Mouse (Mus musculus) heart, postnatal 36 days (tissue): ENCODE data around the gene Clcnka. TPM values are rescaled to one million over a fixed set of nuclear protein-coding genes. Genes with fewer than 3 reads are reported as not detected.
A peak's percentile ranks its signal among the peaks of the same experiment; 100 is the strongest.

Experiments
- DNase-seq, 2 experiments: peaks; one replicate each; pipeline ENCODE4 v3.0.0; 2021 to 2022
- intact Hi-C: fragments of 180-260 bp; cut with DNase I; formaldehyde crosslinking; loops from one replicate; pipeline ENCODE4 v1.15.1; 2025
- total RNA-seq, 2 experiments: library from RNA; stranded (reverse); gene quantifications; 2 replicates each; pipeline ENCODE4 v1.2.3; 2021

The Clcnka gene
- total RNA-seq, 2 experiments from 2014 or later, result not detected

GRCm38 (mm10) chr4:141423288-141423687 is 24.8 kb upstream of the Clcnka start:
- intact Hi-C loops, result no loop called here
- DNase-seq, result peak; percentile 49 to 63

GRCm38 (mm10) chr4:141422841-141423240 is 24.3 kb upstream of the Clcnka start:
- no peak for DNase-seq

DNA sequence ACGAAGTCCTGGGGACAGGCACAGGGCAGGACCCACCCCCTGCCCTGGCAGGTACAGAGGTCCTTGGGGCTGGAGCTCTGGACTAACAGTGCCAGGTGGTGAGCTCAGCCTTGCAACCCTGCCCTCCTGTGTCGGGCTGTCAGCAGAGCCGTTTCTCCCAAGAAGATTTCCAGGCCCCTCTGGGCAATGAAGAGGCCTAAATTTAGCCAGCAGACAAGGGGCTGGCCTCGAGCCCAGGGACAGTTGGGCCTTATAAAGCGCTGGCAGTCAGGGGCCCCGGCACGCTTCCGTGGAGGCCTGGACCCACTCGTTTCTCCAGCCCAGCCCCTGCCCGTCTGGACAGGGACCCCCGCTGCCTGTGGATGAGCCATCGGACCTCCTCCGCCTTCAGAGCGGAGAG is 22.9 kb upstream of the Clcnka start:
- intact Hi-C loops, result no loop called here
- DNase-seq, result peak; percentile 82 to 85

More at GRCm38 (mm10) chr4:141422841-141423240, 24.3 kb upstream of the Clcnka start:
- intact Hi-C loops, result no loop called here

DNA sequence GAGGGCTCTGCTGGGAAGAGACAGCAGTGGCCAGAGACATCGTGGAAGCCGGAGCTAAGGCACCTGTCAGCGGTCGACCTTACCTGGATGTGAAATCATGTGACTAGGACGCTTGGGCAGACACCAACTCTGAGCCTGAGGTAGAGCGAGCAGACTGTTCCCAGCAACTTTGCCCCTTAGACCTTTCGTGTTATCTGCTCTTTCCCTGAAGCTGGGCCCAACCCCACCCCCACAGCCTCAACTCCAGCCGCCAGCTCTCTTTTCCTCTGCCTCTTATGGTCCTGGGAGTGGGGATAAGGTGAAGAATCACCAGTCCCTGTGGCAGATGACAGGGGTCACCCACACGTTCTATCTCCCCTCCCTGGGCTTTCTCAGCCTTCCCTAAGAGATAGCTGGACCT is 22.4 kb upstream of the Clcnka start:
- DNase-seq, result no peak
- intact Hi-C loops, result no loop called here

- DNase-seq, result no peak
- intact Hi-C loops, result no loop called here
These were observed 21.8 kb upstream of the Clcnka start, which contains the start of gene Hspb7 for GRCm38 (mm10) chr4:141420192-141420829. Hspb7 (plus strand) TSS chr4:141420779.

GRCm38 (mm10) chr4:141419398-141420191 is 21.1 kb upstream of the Clcnka start:
- intact Hi-C loops, result no loop called here
- DNase-seq, result no peak

DNA sequence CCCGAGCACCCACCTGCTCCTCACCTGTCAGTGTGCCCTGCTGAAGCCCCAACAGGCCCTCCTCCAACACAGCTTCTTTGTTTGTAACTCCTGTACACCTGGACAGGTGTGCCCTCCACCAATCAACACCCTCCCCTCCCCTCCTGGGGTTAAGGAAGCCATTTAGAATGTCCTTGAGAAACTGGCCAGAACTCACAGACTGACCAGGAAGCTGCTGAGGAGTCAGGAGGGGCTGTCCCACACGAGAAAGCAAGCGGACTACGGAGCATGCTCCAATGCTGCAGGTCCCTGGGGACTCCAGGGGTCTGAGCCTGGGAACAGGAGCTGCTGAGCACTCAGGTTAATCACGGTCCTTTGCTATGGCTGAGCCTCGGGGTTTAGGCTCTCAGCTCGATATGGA is 17.4 kb upstream of the Clcnka start, which contains the start of gene Clcnkb:
TSS of gene Clcnkb (minus strand) at position 91 of the 400 bp plus-strand sequence.
- DNase-seq, result no peak
- intact Hi-C loops, result no loop called here

DNA sequence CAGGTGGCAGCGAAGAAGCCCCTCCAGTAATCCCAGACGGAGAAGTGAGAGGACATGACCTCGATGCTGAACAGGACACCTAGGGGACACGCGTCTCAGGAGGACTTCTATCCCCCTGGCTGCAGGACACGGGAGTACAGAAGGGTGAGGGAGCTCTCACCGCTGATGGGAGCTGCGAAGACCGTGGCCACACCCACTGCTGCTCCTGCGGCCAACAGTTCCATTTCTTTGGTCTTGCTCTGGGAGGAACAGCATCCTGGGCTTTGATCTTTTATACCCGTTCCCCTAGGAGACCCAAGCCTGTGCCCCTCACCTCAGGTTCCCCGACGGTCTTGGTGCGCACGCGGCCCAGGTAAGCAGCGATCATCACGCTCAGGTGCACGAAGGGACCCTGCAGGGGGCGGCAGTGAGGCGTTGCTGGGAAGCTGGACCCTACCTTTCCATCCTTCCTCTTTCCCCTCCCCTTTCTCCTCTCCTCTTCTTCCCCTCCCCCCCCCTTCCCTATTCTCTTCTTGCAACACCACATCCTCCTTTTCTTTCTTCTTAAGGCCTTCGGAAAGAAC is 13.0 kb upstream of the Clcnka start:
- no peak for DNase-seq
- intact Hi-C loops, result no loop called here

GRCm38 (mm10) chr4:141408577-141408976 is 10.1 kb upstream of the Clcnka start:
- intact Hi-C loops, result no loop called here

GRCm38 (mm10) chr4:141406516-141407299 is 8.2 kb upstream of the Clcnka start:
- intact Hi-C loops, result no loop called here
- peak; percentile 61 to 63 for DNase-seq

More at GRCm38 (mm10) chr4:141408577-141408976, 10.1 kb upstream of the Clcnka start:
- no peak for DNase-seq

DNA sequence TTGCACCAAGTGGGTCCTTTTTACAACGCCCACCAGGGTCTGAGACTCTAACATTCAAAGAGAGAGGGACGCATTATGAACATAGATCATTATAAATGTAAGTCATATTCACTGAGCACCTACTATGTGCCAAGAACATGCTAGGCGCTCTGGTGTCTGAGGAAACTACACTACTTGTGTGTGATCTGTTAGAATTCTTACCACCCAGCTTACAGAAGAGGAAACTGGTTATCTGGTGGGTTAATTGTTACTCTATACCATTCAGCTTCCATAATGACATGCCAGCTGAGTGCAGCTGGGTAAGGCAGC is 6.7 kb upstream of the Clcnka start:
- no peak for DNase-seq
- intact Hi-C loops, result no loop called here

GRCm38 (mm10) chr4:141404518-141405313 is 6.2 kb upstream of the Clcnka start:
- intact Hi-C loops, result loop anchor here (1.0 to 5.0 kb wide), 2 partner anchors 171 to 453 kb away; no protein-coding TSS in a partner anchor
- DNase-seq, result peak; percentile 89 to 92

DNA sequence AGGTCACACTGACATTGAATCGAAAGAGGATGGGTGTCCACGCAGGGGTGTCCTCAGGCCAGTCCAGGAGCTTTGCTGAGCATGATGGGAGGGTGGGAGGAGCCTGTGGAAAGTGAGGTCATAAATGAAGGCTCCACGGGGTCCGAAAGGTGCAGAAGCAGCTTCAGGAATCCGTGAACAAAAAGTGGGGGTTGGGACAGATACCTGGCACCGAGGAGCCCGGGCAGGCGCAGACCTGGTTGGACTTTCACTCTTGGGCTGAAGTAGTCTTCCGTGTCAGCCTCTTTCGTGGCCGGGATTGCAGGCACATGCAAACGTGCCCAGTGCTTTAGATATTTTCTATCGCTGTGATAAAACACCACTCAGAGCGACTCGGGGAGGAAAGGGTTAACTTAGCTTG is 1.6 kb upstream of the Clcnka start:
- intact Hi-C loops, result loop anchor here (5.0 kb wide), 1 partner anchor 457 kb away; no protein-coding TSS in a partner anchor
- no peak for DNase-seq

DNA sequence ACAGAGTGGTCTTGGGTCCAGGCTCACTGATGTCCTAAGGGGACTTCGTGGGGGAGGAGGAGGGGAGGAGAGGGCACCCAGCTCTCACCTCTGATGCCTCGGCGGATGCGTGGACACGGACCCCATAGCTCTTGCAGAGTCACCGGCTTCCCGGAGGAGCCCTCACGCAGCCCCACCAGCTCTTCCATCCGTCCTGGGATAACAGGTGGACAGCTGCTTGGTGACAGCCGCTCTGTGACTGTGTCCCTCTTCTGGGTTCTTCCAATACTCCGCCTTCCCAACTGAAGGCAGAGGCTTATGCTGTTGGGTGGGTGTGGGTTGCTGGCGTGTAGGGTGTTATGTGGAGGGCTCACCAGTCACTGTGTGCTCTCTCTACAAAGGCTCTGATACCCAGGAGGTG is 663 bp downstream of the Clcnka start:
- no peak for DNase-seq
- intact Hi-C loops, result no loop called here

DNA sequence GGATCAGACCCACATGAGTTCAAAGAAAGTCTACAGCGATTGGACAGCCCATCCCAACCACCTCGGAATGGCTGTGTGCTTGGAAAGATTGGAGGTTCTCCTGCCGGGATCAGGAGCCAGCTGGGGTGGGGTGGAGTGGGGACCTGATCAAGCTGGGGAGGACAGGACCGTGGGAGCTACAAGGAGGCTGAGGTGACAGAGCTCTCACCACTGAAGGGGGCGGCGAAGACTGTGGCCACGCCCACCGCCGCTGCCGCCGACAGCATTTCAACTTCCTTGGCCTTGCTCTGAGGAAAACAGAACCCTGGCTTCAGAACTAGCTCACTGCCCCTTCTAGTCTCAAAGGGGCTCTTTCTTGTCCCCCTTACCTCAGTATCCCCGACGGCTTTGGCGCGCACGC is 3.8 kb downstream of the Clcnka start:
- DNase-seq, result no peak
- intact Hi-C loops, result no loop called here

- no peak for DNase-seq
- intact Hi-C loops, result no loop called here
These were observed 7.2 kb downstream of the Clcnka start for GRCm38 (mm10) chr4:141391293-141391692.

DNA sequence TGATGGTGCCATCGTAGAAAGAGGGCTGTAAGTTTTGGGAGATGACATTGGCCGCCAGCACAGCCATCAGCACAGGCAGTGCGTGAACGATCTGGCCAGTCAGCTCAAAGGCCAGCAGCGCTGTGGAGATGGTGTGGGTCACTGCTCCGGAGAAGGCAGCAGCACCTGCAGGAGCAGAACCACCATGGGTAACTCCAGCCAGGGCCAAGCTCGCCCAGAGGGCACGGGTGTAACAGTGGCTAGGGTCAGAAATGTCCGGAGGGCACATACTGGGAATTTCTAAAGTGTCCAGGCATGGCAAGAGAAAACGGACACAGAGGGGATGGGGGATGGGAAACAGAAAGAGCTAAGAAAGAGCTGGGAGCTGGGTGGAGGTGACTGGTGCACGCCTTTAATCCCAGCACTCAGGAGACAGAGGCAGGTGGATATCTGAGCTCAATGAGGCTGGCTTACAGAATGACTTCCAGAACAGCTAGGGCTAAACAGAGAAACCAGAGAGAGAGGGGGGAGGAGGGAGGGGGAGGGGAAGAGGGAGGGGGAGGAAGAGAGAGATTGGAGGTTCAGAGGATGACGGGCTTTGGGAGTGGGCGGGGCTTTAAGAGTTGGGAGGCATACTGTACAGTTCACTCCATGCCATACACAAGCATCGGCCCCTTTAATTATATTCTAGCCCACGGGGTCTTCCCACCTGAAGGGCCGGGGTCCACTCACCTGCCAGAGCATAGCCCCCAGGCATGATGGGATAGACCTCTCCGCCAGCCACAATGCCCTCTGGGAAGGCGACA is 9.0 kb downstream of the Clcnka start:
- DNase-seq, result no peak
- intact Hi-C loops, result loop anchor here (10.0 kb wide), 1 partner anchor 565 kb away; no protein-coding TSS in a partner anchor

GRCm38 (mm10) chr4:141387933-141388332 is 10.6 kb downstream of the Clcnka start:
- intact Hi-C loops, result loop anchor here (2.0 to 10.0 kb wide), 2 partner anchors 189 to 567 kb away; no protein-coding TSS in a partner anchor

More at GRCm38 (mm10) chr4:141387933-141388332, 10.6 kb downstream of the Clcnka start:
- DNase-seq, result no peak
